ENCODE assay signal across 8 mouse cellular contexts in the genomic region with DNA sequence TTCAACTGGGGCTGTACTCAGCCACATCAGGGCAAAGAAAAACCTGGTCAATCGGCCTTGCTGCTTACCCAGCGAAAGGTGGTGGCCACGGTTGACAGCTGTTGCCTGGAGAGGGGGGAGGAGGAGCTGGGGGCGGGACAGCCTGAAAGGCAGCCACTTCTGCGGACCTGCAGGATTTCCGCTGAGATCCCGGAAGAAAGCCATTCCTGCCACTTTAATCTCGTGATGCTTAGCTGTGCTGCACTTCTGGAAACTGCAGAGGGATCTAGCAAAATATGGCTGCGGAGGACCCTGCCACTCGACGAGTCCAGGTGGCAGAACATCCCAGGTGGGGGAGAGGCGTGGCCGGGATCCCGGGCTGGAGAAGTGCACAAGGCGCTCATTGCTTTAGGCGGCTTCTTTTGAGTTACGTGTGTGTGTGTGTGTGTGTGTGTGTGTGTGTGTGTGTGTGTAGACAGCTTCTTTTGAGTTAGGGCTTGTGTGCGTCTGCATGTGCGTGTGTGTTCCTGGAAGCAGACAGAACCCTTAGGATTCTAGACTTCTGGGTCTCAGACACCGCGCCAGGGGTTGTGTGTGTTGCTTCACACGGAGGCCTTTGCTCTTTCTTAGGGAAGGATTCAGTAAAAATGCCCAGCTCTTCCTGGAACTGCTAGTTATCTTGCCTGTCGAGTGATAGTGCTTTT. TPM values are rescaled to one million over a fixed set of nuclear protein-coding genes. Genes with fewer than 3 reads are reported as not detected.
A peak's percentile ranks its signal among the peaks of the same experiment; 100 is the strongest.
DNase-seq lines count a peak whose midpoint lies in the region; ATAC-seq and TF ChIP-seq lines count a peak whose summit lies in the region.

No protein-coding gene starts in this region.

- H3K36me3 ChIP-seq in hindbrain, embryonic 14.5 days (replicated peaks; ENCODE audit: control insufficient read depth, insufficient read depth): no peaks in the 10 kb centered on the region
- H3K36me3 ChIP-seq in macrophage (ENCODE audit: inconsistent target): peaks cover 12% of the 10 kb centered on the region; the same call in 1 of the 2 replicates

- no peaks in the 10 kb centered on the region for H3K9me3 ChIP-seq in hindbrain, embryonic 14.5 days (ENCODE audit: control insufficient read depth, low read length)

- peak overlapping the region; percentile 72 for H3K9ac ChIP-seq in hindbrain, embryonic 14.5 days

- H3K4me1 ChIP-seq in hindbrain, embryonic 14.5 days (replicated peaks; ENCODE audit: control insufficient read depth, insufficient read depth, low read length): peaks cover 11% of the 10 kb centered on the region

- WGBS in hindbrain, embryonic 14.5 days: 8% methylated on average over 23 of the region's 23 CpGs
- 3% methylated on average over 23 of the region's 23 CpGs for WGBS in macrophage (ENCODE audit: missing documents)

- peak overlapping the region; percentile 67 for H3K4me2 ChIP-seq in hindbrain, embryonic 14.5 days (replicated peaks)

- in situ Hi-C loops in Patski (cut with MboI; ENCODE audit: low pct_unique_long_range_greater_than_20kb): no loop called here

- CTCF ChIA-PET in Patski (lab: Charles Lee): interaction anchor here (1.1 kb wide), 1 partner anchor 21 kb away, joined by 3 read pairs; no protein-coding TSS in a partner anchor

- peaks cover 52% of the 10 kb centered on the region for H3K79me2 ChIP-seq in macrophage (ENCODE audit: inconsistent target)

- H3K27me3 ChIP-seq in Patski: no peaks in the 10 kb centered on the region
- H3K27me3 ChIP-seq in hindbrain, embryonic 14.5 days (ENCODE audit: control insufficient read depth, insufficient read depth, low read length): no peaks in the 10 kb centered on the region

- DNase-seq in Patski (ENCODE audit: low read depth, low spot score): no peak
- peak; percentile 40 to 48 for DNase-seq in cerebellum, postnatal 36 days
- DNase-seq in frontal cortex, postnatal 36 days (ENCODE audit: low spot score in 2 of 2): peak; percentile 45 to 60
- DNase-seq in hindbrain, embryonic 14.5 days (ENCODE audit: low spot score): peak; percentile 29
- peak; percentile 35 to 53 for DNase-seq in left cerebral cortex, adult 18-20 months (ENCODE audit: low spot score in 2 of 2)
- peak; percentile 53 for DNase-seq in retina, postnatal 7 days (ENCODE audit: low read depth, low spot score)
- DNase-seq in urinary bladder, adult 18-20 months (ENCODE audit: low spot score in 2 of 2): peak; percentile 51 to 52

- peak overlapping the region; percentile 46 for H3K4me3 ChIP-seq in hindbrain, embryonic 14.5 days (replicated peaks; ENCODE audit: low read length)
- peak overlapping the region; percentile 84 for H3K4me3 ChIP-seq in macrophage (ENCODE audit: inconsistent target)

- no peak for TF ChIP-seq CTCF in Patski (IDR thresholded peaks at IDR 0.05)

- POLR2A ChIA-PET in Patski (lab: Charles Lee): no interaction called here

- peak; percentile 65 for ATAC-seq in Patski
- peak; percentile 81 for ATAC-seq in hindbrain, embryonic 14.5 days (ENCODE audit: low FRiP score)

- peak overlapping the region; percentile 9; the same call in 1 of the 2 replicates for H3K27ac ChIP-seq in hindbrain, embryonic 14.5 days
- peak overlapping the region; percentile 81 for H3K27ac ChIP-seq in macrophage

RNA-seq across cellular contexts. Expression of gene Cops2, which starts 7.3 kb away (rescaled TPM):
- 154 TPM for polyA plus RNA-seq in Patski (2021)
- polyA plus RNA-seq in hindbrain, embryonic 14.5 days (2014; fragmentation: Nextera tagmentation; extraction: Ambion mirVana): 69.2 and 74.0 TPM in 2 replicates
- 100 to 1,000 TPM; 102 TPM for total RNA-seq in left cerebral cortex, adult 18-20 months (2021)
- total RNA-seq in macrophage (2018; cell fraction: chromatin; rRNA removed): 10 to 100 TPM; 19.3 to 62.0 (median 42.0) TPM
- 100 to 1,000 TPM in 1 of 26 experiments, 10 to 100 TPM in 25; 55.2 to 129 (median 67.0) TPM for total RNA-seq in macrophage (2018; cell fraction: cytosol; rRNA removed)
- total RNA-seq in macrophage (2018; cell fraction: nucleus; rRNA removed): 10 to 100 TPM; 18.8 to 64.2 (median 38.8) TPM
- 77.0 to 107 TPM (median 88.1 TPM) in 3 replicates for polyA plus RNA-seq in macrophage (2018)

RNA-seq across cellular contexts. Expression of gene Galk2, which starts 7.3 kb away (rescaled TPM):
- 69.1 TPM for polyA plus RNA-seq in Patski (2021)
- 32.0 and 36.2 TPM in 2 replicates for polyA plus RNA-seq in hindbrain, embryonic 14.5 days (2014; fragmentation: Nextera tagmentation; extraction: Ambion mirVana)
- 10 to 100 TPM; 28.4 to 29.0 TPM for total RNA-seq in left cerebral cortex, adult 18-20 months (2021)
- total RNA-seq in macrophage (2018; cell fraction: chromatin; rRNA removed): 100 to 1,000 TPM in 15 of 26 experiments, 10 to 100 TPM in 11; 36.9 to 195 (median 121) TPM
- total RNA-seq in macrophage (2018; cell fraction: cytosol; rRNA removed): 10 to 100 TPM; 55.7 to 91.2 (median 72.4) TPM
- total RNA-seq in macrophage (2018; cell fraction: nucleus; rRNA removed): 100 to 1,000 TPM in 8 of 26 experiments, 10 to 100 TPM in 18; 36.7 to 148 (median 72.2) TPM
- 64.7 to 79.9 TPM (median 70.6 TPM) in 3 replicates for polyA plus RNA-seq in macrophage (2018)
